8 mouse cellular contexts compared by ENCODE assay signal in the genomic region with DNA sequence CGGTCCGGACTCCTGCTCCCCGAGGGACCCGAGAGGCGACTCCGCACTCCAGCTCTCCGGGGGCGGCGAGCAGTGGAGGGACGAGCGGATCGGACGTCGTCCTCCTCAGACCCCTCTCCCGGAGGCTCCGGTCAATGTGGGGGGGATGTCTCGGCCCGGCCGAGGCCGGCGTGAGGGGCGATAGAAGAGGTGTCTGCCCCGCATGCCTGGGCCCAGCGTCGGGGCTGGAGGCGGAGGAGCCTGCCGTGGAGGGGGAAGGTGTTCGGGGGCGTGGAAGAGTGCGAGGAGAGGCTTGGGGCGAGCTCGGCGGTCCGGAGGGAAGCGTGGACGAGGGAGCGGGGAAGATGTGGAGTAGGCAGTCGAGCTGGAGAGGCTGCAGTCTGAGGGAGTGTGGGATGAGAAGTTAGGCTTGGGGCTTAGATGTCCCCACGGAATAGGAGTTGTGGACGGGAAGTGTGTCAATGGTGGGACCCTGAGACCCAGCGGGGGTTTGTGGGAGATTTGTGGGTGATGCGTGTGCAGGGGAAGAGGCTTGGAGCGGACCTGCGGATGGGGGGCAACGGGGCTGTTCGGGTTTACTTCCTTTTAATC. TPM values are rescaled to one million over a fixed set of nuclear protein-coding genes. Genes with fewer than 3 reads are reported as not detected.
DNase-seq lines count a peak whose midpoint lies in the region; ATAC-seq and TF ChIP-seq lines count a peak whose summit lies in the region.

No protein-coding gene starts in this region.

- H3K4me2 ChIP-seq in forebrain, embryonic 13.5 days, result peak overlapping the region; percentile 89
- peak overlapping the region; percentile 74 for H3K4me2 ChIP-seq in limb, embryonic 14.5 days (replicated peaks; ENCODE audit: low read depth, low read length, severe bottlenecking)
- H3K4me2 ChIP-seq in midbrain, embryonic 16.5 days (ENCODE audit: low read length), result peak overlapping the region; percentile 97

- H3K9ac ChIP-seq in forebrain, embryonic 13.5 days, result peak overlapping the region; percentile 83
- H3K9ac ChIP-seq in limb, embryonic 14.5 days (ENCODE audit: low read depth, low read length, severe bottlenecking), result peak overlapping the region; percentile 90
- H3K9ac ChIP-seq in midbrain, embryonic 16.5 days (ENCODE audit: low read depth, low read length), result peak overlapping the region; percentile 91

- H3K27ac ChIP-seq in forebrain, embryonic 13.5 days, result peak overlapping the region; percentile 83
- peak overlapping the region; percentile 85 for H3K27ac ChIP-seq in limb, embryonic 14.5 days (replicated peaks; ENCODE audit: low read depth, low read length)
- H3K27ac ChIP-seq in midbrain, embryonic 16.5 days (ENCODE audit: low read length), result peak overlapping the region; percentile 85

- no peaks in the 10 kb centered on the region for H3K9me3 ChIP-seq in forebrain, embryonic 13.5 days (replicated peaks)
- H3K9me3 ChIP-seq in limb, embryonic 14.5 days (ENCODE audit: control insufficient read depth, low read length), result no peaks in the 10 kb centered on the region
- H3K9me3 ChIP-seq in midbrain, embryonic 16.5 days (replicated peaks; ENCODE audit: control insufficient read depth, low read length, poor library complexity, severe bottlenecking), result no peaks in the 10 kb centered on the region

- under 1% methylated on average over 46 of the region's 46 CpGs for WGBS in forebrain, embryonic 13.5 days
- WGBS in limb, embryonic 14.5 days, result under 1% methylated on average over 38 of the region's 46 CpGs
- under 1% methylated on average over 46 of the region's 46 CpGs for WGBS in midbrain, embryonic 16.5 days

- no peaks in the 10 kb centered on the region for H3K36me3 ChIP-seq in forebrain, embryonic 13.5 days (ENCODE audit: poor library complexity, severe bottlenecking)
- H3K36me3 ChIP-seq in limb, embryonic 14.5 days (ENCODE audit: control insufficient read depth, insufficient read depth, low read length), result no peaks in the 10 kb centered on the region
- no peaks in the 10 kb centered on the region for H3K36me3 ChIP-seq in midbrain, embryonic 16.5 days (ENCODE audit: control insufficient read depth, insufficient read depth, low read length)

- TF ChIP-seq POLR2A in limb, embryonic 14.5 days (IDR thresholded peaks at IDR 0.05; ENCODE audit: borderline replicate concordance, extremely low read depth, insufficient read depth, insufficient read length), result no peak

- DNase-seq in gastrocnemius, postnatal 4 days (ENCODE audit: low spot score in 2 of 2), result peak; percentile 51 to 58
- DNase-seq in gastrocnemius, adult 18-20 months (ENCODE audit: low spot score), result no peak
- peak; percentile 55 for DNase-seq in urinary bladder, postnatal 14 days (ENCODE audit: low spot score)
- DNase-seq in urinary bladder, adult 2 months (ENCODE audit: low spot score), result no peak
- peak; percentile 14 for DNase-seq in limb, embryonic 14.5 days (ENCODE audit: low spot score)
- DNase-seq in embryo, embryonic 11 days, result no peak

- no peaks in the 10 kb centered on the region for H3K27me3 ChIP-seq in forebrain, embryonic 13.5 days
- no peaks in the 10 kb centered on the region for H3K27me3 ChIP-seq in limb, embryonic 14.5 days (ENCODE audit: control insufficient read depth, insufficient read depth, low read length)
- no peaks in the 10 kb centered on the region for H3K27me3 ChIP-seq in midbrain, embryonic 16.5 days (ENCODE audit: control insufficient read depth, insufficient read depth, low read depth, low read length)

- no peak for ATAC-seq in forebrain, embryonic 13.5 days
- ATAC-seq in limb, embryonic 14.5 days (ENCODE audit: low FRiP score, low read depth), result peak; percentile 25
- no peak; the same call in 1 of the 2 replicates for ATAC-seq in midbrain, embryonic 16.5 days

- H3K4me1 ChIP-seq in forebrain, embryonic 13.5 days, result peaks cover 14% of the 10 kb centered on the region
- H3K4me1 ChIP-seq in limb, embryonic 14.5 days (ENCODE audit: control insufficient read depth, insufficient read depth, low read length), result peaks cover 4% of the 10 kb centered on the region
- peaks cover 14% of the 10 kb centered on the region for H3K4me1 ChIP-seq in midbrain, embryonic 16.5 days (ENCODE audit: control insufficient read depth, insufficient read depth, low read length)

- peak overlapping the region; percentile 95 for H3K4me3 ChIP-seq in forebrain, embryonic 13.5 days
- peak overlapping the region; percentile 98 for H3K4me3 ChIP-seq in limb, embryonic 14.5 days (replicated peaks; ENCODE audit: low read length)
- H3K4me3 ChIP-seq in midbrain, embryonic 16.5 days (ENCODE audit: low read depth, low read length), result peak overlapping the region; percentile 99

RNA-seq across cellular contexts. Expression of a gene that starts 0.4 kb away (rescaled TPM):
- total RNA-seq in gastrocnemius, postnatal 4 days (2021), result 10 to 100 TPM; 17.2 to 20.3 TPM
- total RNA-seq in gastrocnemius, adult 18-20 months (2021), result 10 to 100 TPM; 29.0 to 29.4 TPM
- 15.3 and 25.0 TPM in 2 replicates for polyA plus RNA-seq in urinary bladder, adult 2 months (2012; rRNA removed)
- polyA plus RNA-seq in forebrain, embryonic 13.5 days (2015; fragmentation: Nextera tagmentation; extraction: Ambion mirVana), result 9.9 and 10.7 TPM in 2 replicates
- 12.5 and 17.0 TPM in 2 replicates for polyA plus RNA-seq in limb, embryonic 14.5 days (2012; rRNA removed)
- polyA plus RNA-seq in limb, embryonic 14.5 days (2014; fragmentation: Nextera tagmentation; extraction: Ambion mirVana), result 12.1 and 13.0 TPM in 2 replicates
- 8.0 and 8.7 TPM in 2 replicates for polyA plus RNA-seq in midbrain, embryonic 16.5 days (2015; fragmentation: Nextera tagmentation; extraction: Ambion mirVana)

RNA-seq across cellular contexts. Expression of a gene that starts 9.1 kb away (rescaled TPM):
- 1 to 10 TPM; 1.8 to 2.1 TPM for total RNA-seq in gastrocnemius, postnatal 4 days (2021)
- 1 to 10 TPM; 1.7 to 2.6 TPM for total RNA-seq in gastrocnemius, adult 18-20 months (2021)
- 2.4 and 4.0 TPM in 2 replicates for polyA plus RNA-seq in urinary bladder, adult 2 months (2012; rRNA removed)
- 4.2 and 4.6 TPM in 2 replicates for polyA plus RNA-seq in forebrain, embryonic 13.5 days (2015; fragmentation: Nextera tagmentation; extraction: Ambion mirVana)
- 9.4 TPM in 2 replicates for polyA plus RNA-seq in limb, embryonic 14.5 days (2012; rRNA removed)
- polyA plus RNA-seq in limb, embryonic 14.5 days (2014; fragmentation: Nextera tagmentation; extraction: Ambion mirVana), result 3.5 and 3.6 TPM in 2 replicates
- 8.7 and 9.3 TPM in 2 replicates for polyA plus RNA-seq in midbrain, embryonic 16.5 days (2015; fragmentation: Nextera tagmentation; extraction: Ambion mirVana)

RNA-seq across cellular contexts. Expression of a gene that starts 56.5 kb away (rescaled TPM):
- 10 to 100 TPM; 43.7 to 48.9 TPM for total RNA-seq in gastrocnemius, postnatal 4 days (2021)
- total RNA-seq in gastrocnemius, adult 18-20 months (2021), result 10 to 100 TPM; 29.4 to 31.9 TPM
- polyA plus RNA-seq in urinary bladder, adult 2 months (2012; rRNA removed), result 57.6 and 72.1 TPM in 2 replicates
- polyA plus RNA-seq in forebrain, embryonic 13.5 days (2015; fragmentation: Nextera tagmentation; extraction: Ambion mirVana), result 80.4 and 88.6 TPM in 2 replicates
- 222 and 262 TPM in 2 replicates for polyA plus RNA-seq in limb, embryonic 14.5 days (2012; rRNA removed)
- 79.1 and 90.1 TPM in 2 replicates for polyA plus RNA-seq in limb, embryonic 14.5 days (2014; fragmentation: Nextera tagmentation; extraction: Ambion mirVana)
- 116 and 117 TPM in 2 replicates for polyA plus RNA-seq in midbrain, embryonic 16.5 days (2015; fragmentation: Nextera tagmentation; extraction: Ambion mirVana)

Comparison
In these comparisons a context has a peak if more than half of its experiments do, and no peak if none do; other contexts are left out.
1. DNase-seq: peak in gastrocnemius, postnatal 4 days (2 of 2), urinary bladder, postnatal 14 days (single experiment) and limb, embryonic 14.5 days (single experiment); none in gastrocnemius, adult 18-20 months (single experiment), urinary bladder, adult 2 months (single experiment) and embryo, embryonic 11 days (single experiment).
2. Peak in every context shown above with its lines, with median percentiles within 50 percentile points of each other: H3K27ac ChIP-seq, H3K4me2 ChIP-seq, H3K4me3 ChIP-seq and H3K9ac ChIP-seq.